Mouse (Mus musculus) right cerebral cortex, postnatal 36 days (tissue): ENCODE data around the gene Sufu.

ENCODE experiments used
- DNase-seq, 2 experiments: peaks; one replicate each; pipeline ENCODE4 v3.0.0; 2022; ENCODE audit warnings: low spot score in 2 of 2, mixed read lengths in 1 of 2

Gene Sufu

DNA sequence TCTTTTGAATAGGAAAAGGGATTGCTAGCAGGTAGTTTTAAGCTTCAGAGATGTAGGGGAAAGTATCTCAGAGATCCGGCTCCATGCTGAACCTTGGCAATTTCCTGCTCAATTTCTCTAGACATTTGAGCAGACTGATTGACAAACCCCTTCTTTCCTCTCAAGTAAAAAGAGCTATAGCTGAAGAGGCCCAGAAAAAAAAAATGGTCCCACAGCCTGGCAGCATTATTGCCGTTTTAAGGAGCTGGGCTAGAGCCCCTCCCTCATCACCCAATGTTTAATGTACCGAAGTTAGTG, 102.8 kb downstream of the Sufu start:
- DNase-seq = no peak

- peak; percentile 96 to 99 for DNase-seq
These were observed 103.3 kb downstream of the Sufu start for GRCm38 (mm10) chr19:46499836-46500580.

DNA sequence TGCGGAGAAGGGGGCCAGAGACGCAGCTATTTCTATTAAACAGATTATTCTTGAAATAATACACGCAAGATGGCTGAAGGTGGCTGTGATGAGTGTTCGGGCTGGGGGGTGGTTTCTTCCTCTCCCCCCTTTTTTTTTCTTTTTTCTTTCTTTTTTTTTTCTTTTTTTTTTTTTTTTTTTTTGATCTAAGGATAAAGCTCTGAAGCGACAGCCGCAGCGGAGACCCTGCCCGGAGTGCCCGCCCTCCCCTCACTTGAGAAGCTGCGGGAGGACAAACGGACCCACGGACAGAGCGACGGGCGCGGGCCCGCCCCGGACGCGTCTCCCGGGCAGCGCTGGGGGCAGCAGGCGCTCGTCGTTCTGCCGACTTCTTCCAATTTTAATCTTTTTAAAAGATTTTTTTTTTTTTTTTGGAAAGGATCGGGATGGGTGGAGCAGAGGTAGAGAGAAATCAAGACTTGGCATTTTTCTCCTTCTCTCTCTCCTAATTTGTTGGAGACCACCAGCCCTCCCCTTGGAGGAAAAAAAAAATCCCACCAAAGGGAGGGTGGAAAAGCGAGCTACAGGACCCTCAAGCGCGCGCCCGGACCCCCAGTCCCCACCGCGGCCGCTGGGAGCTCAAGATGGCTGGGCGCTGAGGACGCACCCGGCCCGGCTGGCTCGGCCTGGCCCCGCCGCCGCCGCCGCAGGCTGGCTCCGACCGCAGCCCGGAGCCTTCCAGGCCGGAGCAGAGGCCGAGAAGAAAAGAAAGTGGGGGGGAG, 104.1 kb downstream of the Sufu start:
- no peak for DNase-seq

DNA sequence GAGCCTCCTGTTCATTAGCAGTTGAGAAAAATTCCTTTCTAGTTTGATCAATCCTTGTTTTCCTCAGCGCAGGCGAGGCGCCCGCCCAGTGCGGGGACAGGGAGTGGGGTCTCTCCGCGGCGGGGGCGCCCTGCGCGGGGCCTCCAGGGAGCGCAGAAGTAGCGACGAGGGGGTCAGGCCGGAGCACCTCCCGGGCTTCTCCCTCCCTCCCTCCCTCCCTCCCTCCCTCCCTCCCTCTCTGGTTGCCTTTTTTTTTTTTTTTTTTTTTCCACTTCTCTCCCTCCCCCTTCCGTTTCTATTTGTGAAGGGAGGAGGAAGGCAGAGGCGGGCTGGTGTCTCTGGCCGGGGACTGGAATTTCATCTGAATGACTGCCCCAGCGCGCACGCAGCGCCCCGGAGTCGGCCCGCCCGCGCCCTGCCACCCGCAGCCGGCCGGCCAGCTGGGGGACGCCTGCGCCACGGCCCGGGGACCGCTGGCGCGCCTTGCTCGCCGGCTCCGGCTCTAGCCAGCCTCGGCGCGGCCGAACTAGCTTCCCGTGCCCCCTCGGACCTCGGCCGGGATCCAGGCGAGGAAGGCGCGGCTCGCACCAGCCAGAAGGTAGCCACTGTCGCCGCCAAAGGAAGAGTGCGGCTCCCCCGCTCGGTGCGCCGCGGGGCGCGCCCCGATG, 104.8 kb downstream of the Sufu start, which contains the start of gene Trim8:
Gene Trim8 (plus strand): TSS at position 302 of the 668 bp plus-strand sequence.
- DNase-seq = peak; percentile 73 to 76

- DNase-seq = peak; percentile 59 to 67
These were observed 105.4 kb downstream of the Sufu start for GRCm38 (mm10) chr19:46502069-46502455.

- peak; percentile 80 to 82 for DNase-seq
These were observed 105.9 kb downstream of the Sufu start for GRCm38 (mm10) chr19:46502471-46503166.

DNA sequence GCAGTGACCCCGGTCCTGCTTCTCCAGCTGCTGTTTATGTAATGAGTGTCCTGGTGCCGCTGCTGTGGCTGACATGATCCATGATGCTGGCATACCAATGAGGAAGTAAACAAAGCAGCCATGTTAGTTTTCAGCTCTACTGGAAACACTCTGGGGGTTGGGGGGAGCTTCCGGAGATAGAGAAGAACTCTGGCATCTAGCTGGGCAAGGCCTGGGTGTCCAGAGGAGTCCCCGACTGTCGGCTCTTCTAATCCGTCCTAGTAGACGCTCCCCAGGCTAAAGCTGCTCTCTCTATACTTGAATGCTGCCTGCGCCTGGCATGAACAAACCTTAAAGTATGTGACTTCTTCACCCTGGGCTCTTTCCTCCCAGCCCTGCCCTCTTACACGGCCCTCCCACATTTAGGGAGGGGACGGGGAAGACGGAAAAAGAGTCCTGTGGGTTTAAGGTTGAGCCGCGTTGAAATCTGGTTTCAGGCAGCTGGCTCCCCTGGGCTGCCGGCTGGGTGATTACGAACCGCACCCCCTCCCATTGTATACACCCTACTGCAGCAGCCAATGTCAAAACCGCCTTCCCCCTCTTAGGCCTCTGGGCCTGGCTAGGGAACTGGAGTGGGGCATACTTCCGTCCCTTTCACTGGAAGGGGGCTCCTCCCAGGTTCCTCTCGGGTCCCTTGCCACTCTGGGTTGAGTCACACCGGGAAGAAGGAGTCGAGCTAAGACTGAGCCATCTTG, 106.8 kb downstream of the Sufu start:
- DNase-seq = no peak

DNA sequence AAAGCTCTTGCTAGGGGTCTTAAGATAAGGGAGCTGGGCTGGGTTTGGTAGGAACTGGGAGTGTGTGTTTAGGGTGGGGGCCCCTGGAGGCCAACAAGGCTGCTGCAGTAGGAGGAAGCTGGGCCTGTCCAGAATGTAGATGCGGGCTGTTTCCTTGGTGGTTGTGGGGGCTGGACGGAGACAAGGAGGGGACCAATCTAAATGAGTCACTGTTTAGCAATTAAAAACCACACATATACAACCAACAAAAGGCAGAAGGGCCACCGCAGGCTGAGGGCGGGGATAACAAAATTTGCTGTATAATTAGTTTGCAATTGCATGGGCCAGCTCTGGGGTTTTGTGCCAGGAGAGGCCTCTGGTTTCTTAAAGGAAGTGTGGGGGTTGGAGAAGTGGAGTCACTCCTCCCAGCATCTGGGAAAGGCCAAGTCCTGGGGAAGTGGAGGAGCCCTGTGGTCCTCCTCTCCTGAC, 107.4 kb downstream of the Sufu start:
- no peak for DNase-seq

DNA sequence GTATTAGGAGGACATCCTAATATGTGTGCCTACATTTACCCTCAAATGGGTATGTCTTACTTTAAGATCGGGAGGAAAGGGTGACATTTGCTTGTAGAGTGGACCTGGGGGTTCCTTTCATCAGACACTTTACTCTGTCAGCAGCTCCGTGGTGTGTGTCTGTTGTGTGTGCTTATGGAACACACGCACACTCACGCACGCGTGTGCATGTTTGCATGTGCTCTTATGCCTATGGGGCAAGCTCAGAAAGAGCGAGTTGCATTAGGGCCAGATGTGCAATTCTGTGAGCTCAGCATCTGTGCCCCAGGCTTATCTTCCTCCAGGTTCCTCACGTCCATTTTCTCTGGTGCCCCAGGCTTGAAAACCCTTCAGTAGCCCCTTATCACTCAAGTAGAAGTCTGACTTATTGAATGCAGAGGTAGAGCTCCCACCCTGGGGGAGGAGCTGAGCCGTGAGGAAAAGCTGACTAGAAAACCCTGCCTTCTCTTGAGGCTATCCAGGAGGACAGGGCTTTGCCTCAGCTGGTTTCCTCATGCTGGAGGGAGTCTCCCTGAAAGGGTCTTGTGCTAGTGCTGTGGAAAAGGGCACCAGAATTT, 108.2 kb downstream of the Sufu start:
- DNase-seq = no peak

DNA sequence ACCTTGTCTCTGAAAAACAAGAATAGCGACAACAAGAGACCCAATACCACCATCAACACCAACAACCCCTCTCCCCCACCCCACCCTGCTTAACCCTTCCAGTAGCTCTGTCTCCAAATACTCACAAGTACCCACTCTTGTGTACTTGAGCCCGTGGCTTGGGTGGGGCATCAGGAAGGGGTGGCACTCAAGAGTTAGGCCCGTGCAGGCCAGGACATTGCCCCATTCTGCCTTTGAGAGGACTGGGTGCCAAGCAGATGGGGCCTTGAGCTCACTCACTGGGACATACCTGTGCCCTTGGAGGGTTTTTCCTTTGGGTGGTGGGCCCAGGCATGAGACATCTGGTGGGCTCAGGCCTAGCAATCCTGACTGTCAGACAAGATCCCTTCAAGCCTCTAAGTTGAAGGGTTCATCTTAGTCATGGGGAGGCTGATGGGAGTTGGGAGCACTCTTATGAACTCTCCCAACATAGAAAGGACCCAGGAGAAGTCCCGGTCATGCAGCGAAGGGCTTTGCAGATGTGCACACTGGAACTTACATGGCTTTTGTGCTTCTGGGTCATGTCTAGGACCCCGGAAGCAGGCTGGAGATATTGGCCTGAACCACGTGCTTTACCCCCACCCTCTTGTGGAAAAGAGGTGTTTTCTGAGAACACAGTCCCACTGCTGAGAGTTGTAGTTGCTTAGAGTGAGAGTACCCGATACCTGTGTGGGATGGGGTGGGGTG, 109.1 kb downstream of the Sufu start:
- no peak for DNase-seq

- no peak for DNase-seq
These were observed 109.6 kb downstream of the Sufu start for GRCm38 (mm10) chr19:46506372-46506717.

DNA sequence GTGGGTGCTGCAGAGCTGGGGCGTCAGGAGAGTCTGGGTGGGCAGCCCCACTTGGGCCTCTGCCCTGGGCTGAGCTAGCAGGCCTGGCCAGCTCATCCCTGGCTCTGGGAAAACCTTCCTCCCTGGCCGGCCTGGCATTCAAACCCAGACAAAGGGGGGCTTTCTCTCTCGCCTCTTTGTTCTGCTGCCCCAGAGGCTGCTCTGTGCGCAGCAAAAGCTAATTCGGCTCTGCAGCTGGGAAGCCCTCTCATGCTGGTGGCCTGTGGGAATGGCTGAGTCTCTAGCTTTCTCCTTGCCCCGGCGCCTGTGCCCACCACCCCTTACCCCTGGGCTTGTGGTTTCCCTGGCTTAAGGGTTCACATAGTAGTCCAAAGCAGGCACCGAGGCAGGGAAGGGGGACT, 110.5 kb downstream of the Sufu start:
- DNase-seq = no peak

GRCm38 (mm10) chr19:46507806-46508205, 111.1 kb downstream of the Sufu start:
- no peak for DNase-seq

GRCm38 (mm10) chr19:46508738-46509137, 112.0 kb downstream of the Sufu start:
- no peak for DNase-seq

DNA sequence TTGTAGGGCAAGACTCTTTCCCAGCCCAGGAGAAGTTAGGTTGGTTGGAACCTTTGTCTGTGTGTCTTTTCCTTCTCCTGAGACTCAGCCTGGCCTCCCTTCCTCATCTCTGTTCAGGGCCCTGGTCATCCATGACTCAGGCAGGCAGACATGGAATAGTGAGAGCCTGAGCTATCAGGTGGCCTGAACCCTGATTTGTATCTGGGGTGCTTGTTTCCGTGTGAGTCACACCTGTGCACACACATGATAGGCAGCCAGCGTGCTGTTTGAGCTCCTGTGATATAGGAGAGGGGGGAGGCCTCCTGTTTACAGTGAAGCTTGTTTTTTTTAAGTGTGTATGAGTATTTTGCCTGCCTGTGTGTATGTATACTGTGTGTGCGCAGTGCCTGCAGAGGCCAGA, 112.5 kb downstream of the Sufu start:
- no peak for DNase-seq

GRCm38 (mm10) chr19:46509736-46510135, 113.0 kb downstream of the Sufu start:
- no peak for DNase-seq

DNA sequence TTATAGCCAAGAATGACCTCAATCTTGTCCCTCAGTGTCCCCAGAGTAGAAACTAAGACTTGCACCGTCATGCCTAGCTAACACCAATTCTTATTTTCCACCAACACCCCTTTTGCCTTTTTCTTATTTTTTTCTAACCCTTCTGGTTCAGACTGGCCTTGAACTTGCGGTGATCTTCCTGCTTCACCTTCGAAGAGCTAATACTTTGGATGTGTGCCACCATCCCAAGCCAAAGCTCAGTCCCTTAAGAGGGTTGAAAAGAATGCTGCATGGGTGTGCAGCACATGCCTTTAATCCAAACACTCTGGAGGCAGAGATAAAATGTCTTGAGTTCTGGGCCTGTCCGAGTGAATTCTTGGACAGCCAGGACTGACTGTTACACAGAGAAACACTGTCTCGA, 113.7 kb downstream of the Sufu start:
- no peak for DNase-seq

DNA sequence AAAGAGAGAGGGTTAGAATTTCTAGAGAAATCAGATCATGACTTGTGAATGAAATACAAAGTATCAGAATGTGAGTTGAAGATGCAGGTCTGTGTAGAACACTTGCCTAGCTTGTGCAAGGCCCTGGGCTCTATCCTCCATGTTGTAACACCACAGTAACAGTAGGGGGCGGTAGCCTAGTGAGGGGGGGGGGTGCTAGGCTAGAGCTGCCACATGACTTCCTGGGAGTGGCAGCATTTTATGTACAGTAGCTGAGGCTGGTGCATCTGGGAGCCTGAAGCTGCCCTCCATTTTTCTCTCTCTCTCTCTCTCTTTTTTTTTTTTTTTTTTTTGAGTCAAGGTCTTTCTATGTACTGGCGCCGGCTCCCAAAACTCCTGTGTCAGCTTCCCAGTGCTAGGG, 114.1 kb downstream of the Sufu start:
- DNase-seq = no peak

- no peak for DNase-seq
These were observed 114.6 kb downstream of the Sufu start for GRCm38 (mm10) chr19:46511263-46511662.

DNA sequence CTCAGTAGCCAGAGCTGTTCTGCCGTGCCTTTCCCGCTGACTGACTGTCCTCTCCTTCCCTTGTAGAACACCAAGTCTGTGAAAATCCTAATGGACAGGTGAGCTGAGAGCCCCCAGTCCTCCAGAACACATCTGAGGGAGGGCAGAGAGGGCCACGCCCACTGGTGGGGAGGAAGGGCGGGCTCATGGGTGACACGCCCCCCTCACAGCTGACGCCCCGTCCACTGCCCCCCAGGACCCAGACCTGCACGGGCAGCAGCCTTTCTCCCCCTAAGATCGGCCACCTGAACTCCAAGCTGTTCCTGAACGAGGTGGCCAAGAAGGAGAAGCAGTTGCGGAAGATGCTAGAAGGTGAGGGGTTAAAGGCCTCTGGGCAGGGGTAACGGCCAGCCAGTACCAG, 117.7 kb downstream of the Sufu start:
- DNase-seq = no peak
